Mouse (Mus musculus): Measurements from ENCODE around the gene Por. TPM values are rescaled to one million over a fixed set of nuclear protein-coding genes. Genes with fewer than 3 reads are reported as not detected.

The Por gene
- polyA plus RNA-seq, 1 experiment from 2014 or later: 93.9 TPM

GRCm38 (mm10) chr5:135648461-135649308, 21.1 kb upstream of the Por start:
- Histone ChIP-seq H3K4me2 (ENCODE audit: low read depth) (no peak overlapping the region), H3K27me3 (ENCODE audit: control insufficient read depth, insufficient read depth, low read length) (no peaks in the 10 kb centered on the region), H3K4me3 (ENCODE audit: low read depth, low read length) (no peak overlapping the region), H3K9me3 (ENCODE audit: control insufficient read depth, low read length) (no peaks in the 10 kb centered on the region), H3K27ac (ENCODE audit: low read depth, low read length) (no peak overlapping the region), H3K36me3 (ENCODE audit: control insufficient read depth, insufficient read depth, low read length) (no peaks in the 10 kb centered on the region), H3K4me1 (ENCODE audit: control insufficient read depth, insufficient read depth, low read length) (no peaks in the 10 kb centered on the region), H3K9ac (ENCODE audit: low read length) (no peak overlapping the region)
- WGBS: 84% methylated on average over 9 of the region's 9 CpGs
- no peak for ATAC-seq (ENCODE audit: insufficient read depth, low FRiP score, low TSS enrichment)
- DNase-seq (ENCODE audit: low spot score): no peak

DNA sequence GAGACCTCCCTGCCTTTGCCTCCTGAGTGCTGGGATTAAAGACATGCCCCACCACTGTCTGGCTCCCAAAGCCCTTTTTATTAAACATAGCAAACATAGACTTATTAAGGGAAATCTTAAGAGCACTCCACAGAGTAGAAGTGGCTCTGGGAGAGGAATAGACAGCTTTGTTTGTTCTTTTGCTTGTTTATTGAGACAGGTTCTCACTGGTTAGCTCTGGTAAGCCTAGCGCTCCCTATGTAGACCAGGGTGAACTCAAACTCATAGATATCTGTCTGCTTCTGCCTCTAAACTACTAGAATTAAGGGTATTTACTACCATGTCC, 20.6 kb upstream of the Por start:
- Histone ChIP-seq H3K4me1 (ENCODE audit: control insufficient read depth, insufficient read depth, low read length) (no peaks in the 10 kb centered on the region), H3K4me3 (ENCODE audit: low read depth, low read length) (no peak overlapping the region), H3K36me3 (ENCODE audit: control insufficient read depth, insufficient read depth, low read length) (no peaks in the 10 kb centered on the region), H3K9me3 (ENCODE audit: control insufficient read depth, low read length) (no peaks in the 10 kb centered on the region), H3K27me3 (ENCODE audit: control insufficient read depth, insufficient read depth, low read length) (no peaks in the 10 kb centered on the region), H3K27ac (ENCODE audit: low read depth, low read length) (no peak overlapping the region), H3K4me2 (ENCODE audit: low read depth) (no peak overlapping the region), H3K9ac (ENCODE audit: low read length) (no peak overlapping the region)
- DNase-seq (ENCODE audit: low spot score): no peak
- ATAC-seq (ENCODE audit: insufficient read depth, low FRiP score, low TSS enrichment): no peak
- WGBS: 100% methylated on average over 1 of the region's 1 CpGs

- Histone ChIP-seq H3K4me3 (ENCODE audit: low read depth, low read length) (no peak overlapping the region), H3K27ac (ENCODE audit: low read depth, low read length) (no peak overlapping the region), H3K9me3 (ENCODE audit: control insufficient read depth, low read length) (no peaks in the 10 kb centered on the region), H3K4me2 (ENCODE audit: low read depth) (no peak overlapping the region), H3K36me3 (ENCODE audit: control insufficient read depth, insufficient read depth, low read length) (no peaks in the 10 kb centered on the region), H3K4me1 (ENCODE audit: control insufficient read depth, insufficient read depth, low read length) (no peaks in the 10 kb centered on the region), H3K27me3 (ENCODE audit: control insufficient read depth, insufficient read depth, low read length) (no peaks in the 10 kb centered on the region), H3K9ac (ENCODE audit: low read length) (no peak overlapping the region)
- WGBS: 83% methylated on average over 3 of the region's 3 CpGs
- no peak for DNase-seq (ENCODE audit: low spot score)
- no peak for ATAC-seq (ENCODE audit: insufficient read depth, low FRiP score, low TSS enrichment)
Observed at GRCm38 (mm10) chr5:135651536-135651935, 18.3 kb upstream of the Por start.

DNA sequence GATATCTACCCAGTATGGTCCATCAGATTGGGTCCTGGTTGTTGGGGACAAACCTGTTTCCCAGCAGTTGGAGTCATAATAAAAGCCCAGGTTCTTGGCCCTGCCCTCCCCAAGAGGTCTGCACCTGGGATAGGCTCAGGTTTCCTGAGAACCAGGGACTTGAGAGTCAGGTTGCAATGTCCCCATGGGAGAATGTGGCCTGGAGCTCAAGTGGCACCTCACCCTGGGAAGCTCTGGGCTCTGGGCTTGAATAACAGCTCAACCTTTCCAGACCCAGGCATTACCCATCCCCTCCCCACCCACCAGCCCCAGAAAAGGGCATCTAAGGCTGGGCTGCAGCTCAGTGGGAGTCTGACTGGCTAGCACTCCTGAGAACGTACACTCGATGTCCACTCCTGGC, 16.6 kb upstream of the Por start:
- ATAC-seq (ENCODE audit: insufficient read depth, low FRiP score, low TSS enrichment) (no peak), DNase-seq (ENCODE audit: low spot score) (no peak)
- Histone ChIP-seq H3K36me3 (ENCODE audit: control insufficient read depth, insufficient read depth, low read length) (no peaks in the 10 kb centered on the region), H3K27ac (ENCODE audit: low read depth, low read length) (no peak overlapping the region), H3K27me3 (ENCODE audit: control insufficient read depth, insufficient read depth, low read length) (no peaks in the 10 kb centered on the region), H3K4me3 (ENCODE audit: low read depth, low read length) (no peak overlapping the region), H3K4me2 (ENCODE audit: low read depth) (no peak overlapping the region), H3K4me1 (ENCODE audit: control insufficient read depth, insufficient read depth, low read length) (no peaks in the 10 kb centered on the region), H3K9me3 (ENCODE audit: control insufficient read depth, low read length) (no peaks in the 10 kb centered on the region), H3K9ac (ENCODE audit: low read length) (no peak overlapping the region)
- WGBS: 74% methylated on average over 2 of the region's 2 CpGs

DNA sequence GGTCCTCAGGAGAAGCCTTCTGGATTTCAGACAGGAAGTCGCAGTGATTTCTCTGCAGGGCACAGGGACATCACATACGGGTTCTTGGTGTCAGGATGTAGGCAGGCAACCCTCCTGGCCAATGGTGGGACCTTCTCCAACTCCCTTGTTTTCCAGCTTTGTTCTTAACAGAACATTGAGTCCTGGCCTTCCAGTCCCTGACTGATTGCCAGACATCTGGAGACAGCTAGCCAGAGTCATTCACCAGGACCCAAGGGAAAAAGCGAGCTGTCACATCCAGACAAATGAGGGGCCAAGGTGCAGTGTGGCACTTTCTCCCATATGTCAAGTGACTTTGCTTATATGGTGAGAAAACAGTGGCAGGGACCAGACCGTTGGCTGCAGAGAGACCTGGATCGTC, 13.8 kb upstream of the Por start:
- DNase-seq (ENCODE audit: low spot score): no peak
- ATAC-seq (ENCODE audit: insufficient read depth, low FRiP score, low TSS enrichment): no peak
- no peaks in the 10 kb centered on the region for H3K9me3 ChIP-seq (ENCODE audit: control insufficient read depth, low read length)
- no peak overlapping the region for H3K27ac ChIP-seq (ENCODE audit: low read depth, low read length)
- no peak overlapping the region for H3K4me2 ChIP-seq (ENCODE audit: low read depth)
- no peak overlapping the region for H3K4me3 ChIP-seq (ENCODE audit: low read depth, low read length)
- WGBS: 74% methylated on average over 5 of the region's 5 CpGs
- H3K9ac ChIP-seq (ENCODE audit: low read length): no peak overlapping the region
- H3K27me3 ChIP-seq (ENCODE audit: control insufficient read depth, insufficient read depth, low read length): no peaks in the 10 kb centered on the region
- no peaks in the 10 kb centered on the region for H3K4me1 ChIP-seq (ENCODE audit: control insufficient read depth, insufficient read depth, low read length)
- no peaks in the 10 kb centered on the region for H3K36me3 ChIP-seq (ENCODE audit: control insufficient read depth, insufficient read depth, low read length)

DNA sequence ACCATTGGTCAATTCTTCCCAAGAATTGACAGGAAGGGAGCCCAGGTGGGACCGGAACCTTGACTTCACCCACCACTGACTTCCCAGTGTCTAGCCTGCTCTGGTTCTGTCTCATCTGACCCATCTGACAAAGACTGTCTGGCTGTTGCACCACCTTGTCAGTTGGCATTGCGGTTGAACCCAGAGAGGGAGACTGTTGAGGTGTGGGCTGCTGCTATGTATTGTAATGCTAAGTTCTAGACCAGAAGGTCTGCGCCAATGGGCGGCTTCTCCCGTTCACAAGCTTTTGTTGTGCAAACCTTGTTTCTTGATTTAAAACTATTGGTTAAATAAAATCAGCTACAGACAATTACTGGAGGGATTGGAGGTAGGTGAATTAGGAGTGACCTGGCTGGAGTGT, 12.7 kb upstream of the Por start:
- Histone ChIP-seq H3K4me2 (ENCODE audit: low read depth) (no peak overlapping the region), H3K4me3 (ENCODE audit: low read depth, low read length) (no peak overlapping the region), H3K27me3 (ENCODE audit: control insufficient read depth, insufficient read depth, low read length) (no peaks in the 10 kb centered on the region), H3K27ac (ENCODE audit: low read depth, low read length) (no peak overlapping the region), H3K9ac (ENCODE audit: low read length) (no peak overlapping the region), H3K4me1 (ENCODE audit: control insufficient read depth, insufficient read depth, low read length) (no peaks in the 10 kb centered on the region), H3K36me3 (ENCODE audit: control insufficient read depth, insufficient read depth, low read length) (no peaks in the 10 kb centered on the region), H3K9me3 (ENCODE audit: control insufficient read depth, low read length) (no peaks in the 10 kb centered on the region)
- WGBS: 72% methylated on average over 5 of the region's 5 CpGs
- DNase-seq (ENCODE audit: low spot score) (no peak), ATAC-seq (ENCODE audit: insufficient read depth, low FRiP score, low TSS enrichment) (no peak)

GRCm38 (mm10) chr5:135657703-135658373, 12.0 kb upstream of the Por start:
- no peaks in the 10 kb centered on the region for H3K4me1 ChIP-seq (ENCODE audit: control insufficient read depth, insufficient read depth, low read length)
- H3K36me3 ChIP-seq (ENCODE audit: control insufficient read depth, insufficient read depth, low read length): no peaks in the 10 kb centered on the region
- H3K4me3 ChIP-seq (ENCODE audit: low read depth, low read length): no peak overlapping the region
- DNase-seq (ENCODE audit: low spot score) (no peak), ATAC-seq (ENCODE audit: insufficient read depth, low FRiP score, low TSS enrichment) (no peak)
- H3K27ac ChIP-seq (ENCODE audit: low read depth, low read length): no peak overlapping the region
- H3K4me2 ChIP-seq (ENCODE audit: low read depth): no peak overlapping the region
- no peaks in the 10 kb centered on the region for H3K27me3 ChIP-seq (ENCODE audit: control insufficient read depth, insufficient read depth, low read length)
- H3K9me3 ChIP-seq (ENCODE audit: control insufficient read depth, low read length): no peaks in the 10 kb centered on the region
- H3K9ac ChIP-seq (ENCODE audit: low read length): no peak overlapping the region
- 63% methylated on average over 17 of the region's 17 CpGs for WGBS

GRCm38 (mm10) chr5:135659956-135660355, 9.9 kb upstream of the Por start:
- DNase-seq (ENCODE audit: low spot score): no peak
- H3K4me1 ChIP-seq (ENCODE audit: control insufficient read depth, insufficient read depth, low read length): no peaks in the 10 kb centered on the region
- no peak for ATAC-seq (ENCODE audit: insufficient read depth, low FRiP score, low TSS enrichment)
- H3K27ac ChIP-seq (ENCODE audit: low read depth, low read length): no peak overlapping the region
- no peak overlapping the region for H3K9ac ChIP-seq (ENCODE audit: low read length)
- no peak overlapping the region for H3K4me2 ChIP-seq (ENCODE audit: low read depth)
- H3K9me3 ChIP-seq (ENCODE audit: control insufficient read depth, low read length): no peaks in the 10 kb centered on the region
- no peaks in the 10 kb centered on the region for H3K36me3 ChIP-seq (ENCODE audit: control insufficient read depth, insufficient read depth, low read length)
- H3K27me3 ChIP-seq (ENCODE audit: control insufficient read depth, insufficient read depth, low read length): no peaks in the 10 kb centered on the region
- H3K4me3 ChIP-seq (ENCODE audit: low read depth, low read length): no peak overlapping the region
- WGBS: 83% methylated on average over 4 of the region's 4 CpGs

- Histone ChIP-seq H3K9me3 (ENCODE audit: control insufficient read depth, low read length) (no peaks in the 10 kb centered on the region), H3K4me1 (ENCODE audit: control insufficient read depth, insufficient read depth, low read length) (no peaks in the 10 kb centered on the region), H3K27me3 (ENCODE audit: control insufficient read depth, insufficient read depth, low read length) (no peaks in the 10 kb centered on the region), H3K4me3 (ENCODE audit: low read depth, low read length) (no peak overlapping the region), H3K27ac (ENCODE audit: low read depth, low read length) (no peak overlapping the region), H3K9ac (ENCODE audit: low read length) (no peak overlapping the region), H3K36me3 (ENCODE audit: control insufficient read depth, insufficient read depth, low read length) (no peaks in the 10 kb centered on the region), H3K4me2 (ENCODE audit: low read depth) (no peak overlapping the region)
- DNase-seq (ENCODE audit: low spot score) (no peak), ATAC-seq (ENCODE audit: insufficient read depth, low FRiP score, low TSS enrichment) (no peak)
- WGBS: 88% methylated on average over 7 of the region's 7 CpGs
Observed at GRCm38 (mm10) chr5:135660535-135660934, 9.3 kb upstream of the Por start.

Measured in neural tube, embryonic 11.5 days (tissue).